Mouse (Mus musculus) gastrocnemius, adult 2 months (tissue): ENCODE results near the gene Il27. TPM values are rescaled to one million over a fixed set of nuclear protein-coding genes. Genes with fewer than 3 reads are reported as not detected.
"Not testable (repeated sequence)": the region's sequence is repeated elsewhere in the genome, so short reads cannot be mapped to it uniquely, and the experiment has no call there.

ENCODE experiments used
- DNase-seq: peaks from one replicate; pipeline ENCODE4 v3.0.0; 2022
- H3K27ac ChIP-seq: fragments of 200-600 bp; 2 replicates; pipeline ENCODE4 v1.8.1; 2022; ENCODE audit warnings: mild to moderate bottlenecking
- H3K4me3 ChIP-seq: fragments of 200-600 bp; 2 replicates; pipeline ENCODE4 v1.8.1; 2022; ENCODE audit warnings: mild to moderate bottlenecking, moderate library complexity
- CTCF ChIP-seq: fragments of 200-600 bp; IDR thresholded peaks from 2 replicates; pipeline ENCODE4 v1.8.1; 2022; ENCODE audit warnings: antibody characterized with exemption, mild to moderate bottlenecking, moderate library complexity
- intact Hi-C: fragments of 180-260 bp; cut with DNase I; formaldehyde crosslinking; loops from one replicate; pipeline ENCODE4 v1.15.1; 2025
- long read RNA-seq, 2 experiments: library from polyadenylated mRNA; stranded (forward); transcript quantifications; one replicate each; pipeline ENCODE4 v2.0.0; 2021
- total RNA-seq, 2 experiments: library from RNA; stranded (reverse); gene quantifications; 2 replicates each; pipeline ENCODE4 v1.2.3; 2021

The Il27 gene
- not detected for total RNA-seq
- long read RNA-seq, experiment 1 = 0 reads
- long read RNA-seq, experiment 2 = 0 reads

GRCm38 (mm10) chr7:126594862-126595561 is at the start of gene Il27:
Gene Il27, minus strand, starts transcription at chr7:126594941.
- Histone ChIP-seq H3K27ac (no peak within 1 kb of the TSS), H3K4me3 (no peak within 1 kb of the TSS)
- TF ChIP-seq CTCF = no peak
- intact Hi-C loops = no loop called here
- no peak for DNase-seq

- peak overlapping the region; percentile 76 for H3K27ac ChIP-seq
- no peak for TF ChIP-seq CTCF
- no peak for DNase-seq
- intact Hi-C loops = no loop called here
- H3K4me3 ChIP-seq = no peak overlapping the region
Measured at GRCm38 (mm10) chr7:126644345-126644744, 49.6 kb upstream of the Il27 start.

- TF ChIP-seq CTCF = peak; percentile 73
- not testable (repeated sequence) for H3K4me3 ChIP-seq, DNase-seq
- intact Hi-C loops = loop anchor here (1.0 kb wide), 1 partner anchor 50 kb away; no protein-coding TSS in a partner anchor
- H3K27ac ChIP-seq = peak overlapping the region; percentile 76; the same call in 1 of the 2 replicates
Measured at GRCm38 (mm10) chr7:126643244-126643617, 48.5 kb upstream of the Il27 start.

GRCm38 (mm10) chr7:126642545-126643243 is 48.0 kb upstream of the Il27 start:
- TF ChIP-seq CTCF = peak; percentile 31; the same call in 1 of the 2 replicates
- no peak for DNase-seq
- Histone ChIP-seq H3K27ac (no peak overlapping the region; the same call in 1 of the 2 replicates), H3K4me3 (no peak overlapping the region)
- intact Hi-C loops = loop anchor here (1.0 kb wide), 1 partner anchor 51 kb away; no protein-coding TSS in a partner anchor

GRCm38 (mm10) chr7:126636733-126637520 is 42.2 kb upstream of the Il27 start:
- peak; percentile 79 for TF ChIP-seq CTCF
- no peak overlapping the region for H3K4me3 ChIP-seq
- DNase-seq = peak; percentile 30
- intact Hi-C loops = loop anchor here (1.0 to 2.0 kb wide), 2 partner anchors 50 to 58 kb away; no protein-coding TSS in a partner anchor
- no peak overlapping the region for H3K27ac ChIP-seq

- Histone ChIP-seq H3K27ac (no peak overlapping the region), H3K4me3 (no peak overlapping the region)
- TF ChIP-seq CTCF = no peak
- no peak for DNase-seq
- intact Hi-C loops = no loop called here
Measured at GRCm38 (mm10) chr7:126635375-126635774, 40.6 kb upstream of the Il27 start.

- no peak overlapping the region for H3K27ac ChIP-seq
- intact Hi-C loops = no loop called here
- no peak for DNase-seq
- H3K4me3 ChIP-seq = no peak overlapping the region
- TF ChIP-seq CTCF = no peak
Measured at GRCm38 (mm10) chr7:126632478-126632877, 37.7 kb upstream of the Il27 start.

GRCm38 (mm10) chr7:126630824-126631518 is 36.2 kb upstream of the Il27 start, which contains the start of gene Nupr1:
Gene Nupr1, minus strand, starts transcription at chr7:126630861.
- no peak for TF ChIP-seq CTCF
- no peak for DNase-seq
- intact Hi-C loops = no loop called here
- no peak within 1 kb of the TSS for H3K27ac ChIP-seq
- H3K4me3 ChIP-seq = no peak within 1 kb of the TSS

GRCm38 (mm10) chr7:126629915-126630314 is 35.2 kb upstream of the Il27 start:
- H3K27ac ChIP-seq = no peak overlapping the region
- no peak overlapping the region for H3K4me3 ChIP-seq
- no peak for TF ChIP-seq CTCF
- intact Hi-C loops = no loop called here
- no peak for DNase-seq

- intact Hi-C loops = no loop called here
- TF ChIP-seq CTCF = no peak
- H3K4me3 ChIP-seq = no peak overlapping the region
- no peak for DNase-seq
- H3K27ac ChIP-seq = peak overlapping the region; percentile 75
Measured at GRCm38 (mm10) chr7:126628111-126628510, 33.4 kb upstream of the Il27 start.

GRCm38 (mm10) chr7:126625807-126626600 is 31.3 kb upstream of the Il27 start:
- H3K4me3 ChIP-seq = no peak overlapping the region
- TF ChIP-seq CTCF = no peak
- peak overlapping the region; percentile 85 for H3K27ac ChIP-seq
- DNase-seq = no peak
- intact Hi-C loops = no loop called here
